Mouse (Mus musculus): ENCODE measurements around the gene Qsox1. TPM values are rescaled to one million over a fixed set of nuclear protein-coding genes. Genes with fewer than 3 reads are reported as not detected.
A peak's percentile ranks its signal among the peaks of the same experiment; 100 is the strongest.

The Qsox1 gene
- total RNA-seq (2015): 13.5 and 14.7 TPM in 2 replicates
- total RNA-seq (2017): 15.0 and 24.2 TPM in 2 replicates

DNA sequence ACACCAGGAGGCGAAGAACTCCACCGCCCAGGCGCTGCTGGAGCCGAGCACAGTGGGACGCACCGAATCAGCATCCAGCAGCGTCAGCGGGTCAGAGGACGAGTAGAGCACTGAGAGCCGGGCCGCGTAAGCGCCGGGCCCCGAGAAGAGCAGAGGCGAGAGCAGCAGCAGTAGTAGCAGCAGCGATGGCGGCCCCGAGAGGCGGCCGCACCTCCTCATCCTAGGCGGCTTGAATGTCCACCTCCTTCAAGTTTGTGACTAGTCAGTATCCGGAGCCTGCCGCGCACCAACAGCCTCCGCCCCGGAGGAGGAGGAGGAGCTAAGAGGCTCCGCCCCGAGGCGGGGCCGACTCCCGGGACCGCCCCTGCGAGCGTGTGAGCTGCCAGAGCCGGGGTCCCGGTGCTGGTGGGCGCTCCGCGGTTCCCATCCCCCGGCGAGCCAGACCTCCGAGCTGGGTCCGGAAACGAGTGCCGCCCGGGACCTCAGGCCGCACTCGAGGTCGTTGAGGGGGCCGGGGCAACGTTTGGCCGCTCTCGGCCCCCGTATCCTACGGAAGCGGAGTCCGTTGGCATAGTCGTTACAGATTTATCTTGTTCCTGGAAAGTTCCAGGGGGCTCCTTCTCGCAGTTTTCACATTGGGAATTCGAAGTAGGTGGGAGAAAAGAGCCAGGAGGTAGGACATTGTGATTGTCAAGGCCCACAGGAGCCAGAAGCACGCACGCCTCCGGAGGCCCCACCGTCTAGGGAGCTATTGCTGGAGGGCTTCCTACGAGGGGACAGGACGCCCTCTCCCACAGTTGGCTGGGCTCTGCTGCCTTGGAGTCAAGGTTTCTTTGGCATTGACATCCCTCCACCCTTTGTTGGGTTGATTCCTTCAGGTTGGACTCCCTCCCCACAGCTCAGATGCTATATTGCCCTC lies at the start of gene Qsox1:
Gene Qsox1, minus strand, starts transcription at position 309 of the 919 bp plus-strand sequence.
- ATAC-seq (replicated peaks; ENCODE audit: poor library complexity): peak; percentile 82

GRCm38 (mm10) chr1:155854926-155855702 lies 42.4 kb upstream of the Qsox1 start:
- ATAC-seq (replicated peaks; ENCODE audit: poor library complexity): no peak

DNA sequence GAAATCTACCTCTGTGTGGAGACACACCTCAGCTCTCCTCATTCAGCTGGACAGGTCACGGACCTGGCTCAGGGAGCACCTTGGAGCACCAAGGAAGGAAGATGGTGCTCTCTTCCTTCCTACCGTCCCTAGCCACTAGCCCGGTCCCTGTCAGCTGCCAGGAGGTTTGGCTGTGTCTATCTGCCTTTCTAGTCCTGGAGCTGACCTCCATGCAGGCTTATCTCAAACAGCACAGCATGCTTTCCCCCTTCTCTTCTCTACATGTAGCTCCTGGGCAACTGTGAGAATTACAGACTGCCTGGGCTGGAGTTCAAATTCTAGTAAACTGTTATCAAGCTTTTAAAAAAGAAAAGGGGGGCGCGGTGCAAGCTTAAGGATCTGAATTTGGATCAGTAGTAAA lies 40.3 kb upstream of the Qsox1 start:
- ATAC-seq (replicated peaks; ENCODE audit: poor library complexity): peak; percentile 93

DNA sequence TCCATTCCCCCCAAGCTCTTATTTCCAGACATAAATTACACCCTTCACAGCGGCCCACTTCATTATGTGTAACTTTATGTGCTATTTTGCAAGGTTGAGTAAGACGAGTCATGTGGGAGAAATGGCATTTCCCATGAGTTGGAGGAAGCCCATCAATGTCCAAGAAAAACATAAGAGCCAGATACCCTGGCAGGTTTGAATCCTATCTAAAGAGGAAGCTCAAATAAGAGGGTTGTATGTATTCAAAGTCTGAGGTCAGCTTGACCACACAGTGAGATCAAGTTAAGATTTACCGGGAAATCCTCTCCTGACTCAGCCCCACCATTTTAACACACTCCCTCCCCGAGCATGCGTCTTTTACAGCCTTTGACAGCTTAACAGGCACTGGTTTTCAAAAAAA lies 31.5 kb upstream of the Qsox1 start:
- no peak for ATAC-seq (replicated peaks; ENCODE audit: poor library complexity)

DNA sequence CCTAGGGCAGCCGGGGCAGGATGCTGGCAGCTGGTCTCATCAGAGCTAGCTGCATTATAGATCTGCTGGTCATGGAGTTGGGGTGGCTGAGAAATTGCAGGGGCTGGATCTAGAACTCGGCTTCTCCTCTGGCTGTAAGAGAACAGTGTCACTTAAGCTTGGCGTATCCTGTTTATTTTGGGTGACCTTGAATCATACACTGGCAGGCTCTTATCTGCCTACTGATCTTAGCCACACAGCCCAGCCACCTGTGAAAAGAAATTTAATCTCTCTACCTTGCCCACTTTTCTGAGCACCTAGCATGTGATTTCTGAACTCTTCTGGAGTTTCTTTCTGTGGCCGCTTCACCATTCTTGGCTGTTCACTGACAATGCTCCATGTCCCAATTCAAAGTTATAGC lies 30.8 kb upstream of the Qsox1 start:
- ATAC-seq (replicated peaks; ENCODE audit: poor library complexity): no peak

DNA sequence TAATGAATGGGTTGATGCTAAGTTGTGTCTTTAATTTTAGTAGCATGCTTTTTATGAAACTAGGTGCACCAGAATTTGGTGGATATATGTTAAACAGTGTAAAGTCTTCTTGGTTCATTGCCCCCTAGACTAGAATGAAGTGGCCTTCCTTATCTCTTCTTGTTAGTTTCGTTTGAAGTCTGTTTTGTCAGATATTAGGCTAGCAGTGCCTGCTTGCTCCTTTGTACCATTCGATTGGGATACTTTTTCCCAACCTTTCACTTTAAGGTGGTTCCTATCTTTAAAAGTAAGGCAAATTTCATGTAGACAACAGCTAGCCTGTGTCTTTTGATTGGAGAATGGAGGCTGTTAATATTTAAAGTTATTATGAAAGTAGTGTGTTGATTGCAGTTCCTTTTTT lies 23.0 kb upstream of the Qsox1 start:
- peak; percentile 46 for ATAC-seq (replicated peaks; ENCODE audit: poor library complexity)

DNA sequence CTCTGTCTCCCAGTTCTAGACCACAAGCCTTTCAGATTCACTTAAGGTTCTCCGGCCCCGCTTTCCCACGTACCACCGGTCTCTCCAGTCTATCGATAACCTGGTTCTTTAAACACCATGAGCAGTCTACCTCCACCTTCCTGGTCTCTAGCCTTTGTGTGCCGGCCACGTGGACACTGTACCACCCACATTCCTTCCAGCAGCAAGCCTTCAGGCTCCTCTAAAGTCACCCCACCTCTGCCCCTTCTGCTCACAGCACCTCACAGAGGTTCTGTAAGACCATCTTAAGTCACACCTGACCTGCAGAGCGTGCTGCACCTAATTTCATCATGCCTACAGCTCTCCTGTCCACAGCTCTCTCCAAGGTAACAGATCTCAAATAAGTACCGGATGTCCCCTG lies 20.9 kb upstream of the Qsox1 start:
- ATAC-seq (replicated peaks; ENCODE audit: poor library complexity): no peak

DNA sequence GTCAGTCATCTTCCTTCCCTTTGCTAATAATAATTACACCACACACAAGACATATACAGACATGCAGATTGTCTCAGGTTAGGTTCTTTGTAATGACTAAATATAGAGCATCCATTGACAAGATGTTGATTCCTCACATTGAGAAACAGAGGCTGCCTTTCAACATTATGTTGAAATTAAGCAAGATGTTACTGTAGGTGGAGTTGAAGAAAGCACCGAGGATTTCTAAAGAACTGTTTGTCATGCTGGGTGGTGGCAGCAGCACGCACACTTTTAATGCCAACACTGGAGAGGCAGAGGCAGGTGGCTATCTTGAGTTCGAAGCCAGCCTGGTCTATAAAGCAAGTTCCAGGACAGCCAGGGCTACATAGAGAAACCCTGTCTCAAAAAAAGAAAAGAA lies 19.3 kb upstream of the Qsox1 start:
- peak; percentile 38; the same call in 1 of the 2 replicates for ATAC-seq (replicated peaks; ENCODE audit: poor library complexity)

DNA sequence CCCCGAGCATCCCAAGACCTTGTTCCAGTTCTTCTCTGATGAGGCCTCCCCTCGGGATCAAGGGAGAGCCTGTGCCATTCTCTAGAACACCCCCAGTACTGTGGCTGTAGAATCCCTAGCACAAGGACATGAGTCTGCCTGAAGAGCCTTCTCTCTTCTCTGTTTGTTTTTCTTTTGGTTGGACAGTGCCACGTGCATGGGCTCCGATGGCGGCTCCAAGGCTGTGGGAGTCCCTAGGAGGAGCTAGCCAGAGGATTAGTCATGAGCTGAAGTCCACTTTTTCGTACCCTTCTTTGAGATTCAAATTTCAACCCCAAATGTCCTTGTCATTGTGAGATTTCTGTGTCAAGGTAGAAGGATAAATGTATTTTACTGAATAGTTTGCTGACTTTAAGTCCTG lies 18.2 kb upstream of the Qsox1 start:
- ATAC-seq (replicated peaks; ENCODE audit: poor library complexity): no peak

- ATAC-seq (replicated peaks; ENCODE audit: poor library complexity): no peak
Observed at GRCm38 (mm10) chr1:155827703-155828295, 15.1 kb upstream of the Qsox1 start.

- no peak for ATAC-seq (replicated peaks; ENCODE audit: poor library complexity)
Observed at GRCm38 (mm10) chr1:155826803-155827395, 14.2 kb upstream of the Qsox1 start.

DNA sequence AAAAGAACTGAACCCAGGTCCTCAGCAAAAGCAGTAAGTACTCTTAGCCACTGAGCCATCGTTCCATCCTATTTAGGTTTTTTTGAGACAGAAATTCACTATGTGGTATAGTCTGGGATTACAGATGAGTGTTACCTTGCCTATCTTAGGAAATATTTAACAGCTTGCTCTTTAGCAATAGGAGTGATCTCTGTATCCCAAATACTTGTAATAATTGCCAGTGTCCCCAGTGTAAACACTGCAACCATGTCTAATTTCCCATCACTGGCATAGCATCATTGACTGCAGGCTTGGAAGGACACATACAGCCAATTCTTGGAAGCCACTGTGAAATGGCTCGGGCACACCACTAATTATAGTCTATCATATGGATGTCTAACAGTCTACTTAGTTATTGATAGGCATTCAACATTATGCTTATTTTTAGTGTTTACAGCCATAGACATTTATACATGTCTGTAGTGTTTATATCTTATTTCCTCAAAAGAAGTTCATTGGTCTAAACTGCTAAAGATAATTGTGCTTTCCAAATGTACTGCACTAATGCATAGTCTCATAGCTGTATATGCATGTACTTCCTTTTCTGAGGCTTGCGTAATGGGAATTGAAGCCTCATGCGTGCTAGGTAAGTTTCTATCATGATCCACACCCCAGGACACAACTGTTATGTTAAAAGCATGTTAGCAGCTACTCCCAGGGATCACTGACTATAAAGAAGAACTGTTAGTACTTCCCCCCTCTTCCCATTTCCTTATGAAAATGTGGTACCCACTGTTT lies 13.4 kb upstream of the Qsox1 start:
- ATAC-seq (replicated peaks; ENCODE audit: poor library complexity): no peak

GRCm38 (mm10) chr1:155820646-155821045 lies 8.0 kb upstream of the Qsox1 start:
- peak; percentile 57 for ATAC-seq (replicated peaks; ENCODE audit: poor library complexity)

GRCm38 (mm10) chr1:155816167-155816566 lies 3.5 kb upstream of the Qsox1 start:
- no peak for ATAC-seq (replicated peaks; ENCODE audit: poor library complexity)

- peak; percentile 15 for ATAC-seq (replicated peaks; ENCODE audit: poor library complexity)
Observed at GRCm38 (mm10) chr1:155811995-155812580, 601 bp downstream of the Qsox1 start.

DNA sequence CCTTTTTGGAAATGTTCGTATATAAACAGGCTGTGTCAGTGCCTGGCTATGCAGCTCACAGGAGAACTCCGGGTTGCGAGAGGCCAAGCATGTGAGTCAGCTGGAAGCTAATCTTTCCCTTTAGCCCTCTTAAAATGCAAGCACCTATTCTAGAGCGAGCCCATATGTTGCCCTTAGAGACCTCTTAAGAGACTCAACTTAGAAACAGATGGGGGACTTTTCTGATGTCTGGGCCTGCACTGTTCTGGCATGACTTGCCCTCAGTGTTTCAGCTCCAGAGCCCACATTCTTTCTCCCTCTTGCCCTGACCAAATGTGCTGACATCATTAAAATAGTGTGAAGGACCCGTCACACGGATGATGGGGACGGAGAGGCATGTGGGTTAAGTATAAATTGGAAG lies 2.1 kb downstream of the Qsox1 start:
- no peak for ATAC-seq (replicated peaks; ENCODE audit: poor library complexity)

DNA sequence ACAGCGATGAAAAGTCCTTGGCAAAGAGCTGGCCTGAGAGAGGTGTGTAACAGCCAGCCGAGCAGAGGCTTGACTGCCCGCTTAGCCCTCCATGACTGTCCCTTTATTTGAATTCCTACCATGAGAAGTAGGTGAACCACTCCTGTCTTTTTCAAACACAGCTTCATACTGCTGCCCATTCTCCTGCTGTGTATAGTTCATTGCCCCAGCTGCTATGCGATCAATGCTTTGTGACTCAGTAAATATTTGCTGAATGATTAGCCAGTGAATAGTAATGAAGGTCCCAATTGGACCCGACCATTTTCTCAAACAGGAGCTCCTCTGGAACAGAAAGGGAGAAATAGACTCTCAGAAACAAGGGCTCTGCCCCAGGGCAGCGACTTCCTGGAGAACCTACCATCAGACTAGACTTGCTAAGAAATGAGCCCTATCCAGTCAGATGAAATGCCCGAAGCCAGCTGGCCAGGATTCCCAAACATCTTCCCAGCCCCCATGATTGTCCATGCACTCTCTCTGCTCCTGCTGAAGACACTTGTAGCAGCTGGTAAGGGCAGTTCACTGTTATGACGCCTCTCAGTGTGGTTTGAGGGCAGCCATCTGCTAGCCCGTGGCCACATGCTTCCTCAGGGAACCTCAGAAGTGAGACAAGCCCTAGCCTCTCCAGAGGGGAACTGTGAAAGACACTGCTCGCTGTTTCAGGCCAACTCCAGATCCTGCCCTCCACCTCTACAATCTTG lies 2.8 kb downstream of the Qsox1 start:
- peak; percentile 61 for ATAC-seq (replicated peaks; ENCODE audit: poor library complexity)

DNA sequence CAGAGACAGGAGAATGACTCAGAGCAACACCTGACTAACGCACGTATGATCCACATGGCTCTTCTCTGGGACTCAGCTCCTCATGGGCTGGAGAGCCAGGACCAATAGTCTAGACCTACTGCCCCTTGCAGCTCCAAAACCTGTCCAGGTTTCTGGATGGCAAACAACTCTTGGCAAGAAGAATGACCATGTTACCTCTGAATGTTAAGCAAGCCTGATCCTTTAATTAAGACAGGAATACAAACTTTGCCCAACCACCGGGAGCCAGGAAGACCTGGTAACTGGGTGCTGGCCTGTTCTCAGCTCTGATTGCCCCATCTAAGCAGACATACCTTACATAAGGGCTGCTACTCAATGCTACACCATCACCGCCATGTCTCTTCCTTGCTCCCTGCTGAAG lies 4.4 kb downstream of the Qsox1 start:
- no peak for ATAC-seq (replicated peaks; ENCODE audit: poor library complexity)

DNA sequence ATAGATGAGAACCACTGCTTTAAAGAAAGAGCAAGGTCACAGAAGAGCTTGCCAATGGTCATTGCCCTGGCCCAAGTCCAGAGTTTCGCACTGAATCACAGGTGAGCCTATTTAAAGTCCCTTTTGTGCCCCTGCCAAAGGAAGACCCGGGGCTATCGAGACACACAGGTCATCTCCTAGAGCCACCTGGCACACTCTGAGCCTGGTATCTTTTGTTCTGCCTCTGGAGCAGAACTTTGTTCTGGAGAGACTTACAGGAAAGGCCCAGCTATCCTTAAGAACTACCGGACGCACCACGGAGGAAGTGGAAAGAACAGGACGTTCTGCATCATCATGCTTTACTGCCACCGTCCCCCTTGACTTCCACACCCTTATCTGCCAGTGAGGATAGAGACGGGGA lies 7.1 kb downstream of the Qsox1 start:
- ATAC-seq (replicated peaks; ENCODE audit: poor library complexity): no peak

Measured in megakaryocyte progenitor cell, adult 5-6 weeks (primary cell).